Mouse (Mus musculus) urinary bladder, postnatal 4 days (tissue): Measurements from ENCODE around the gene Htr6.

Experiments
- DNase-seq, 2 experiments: peaks; one replicate each; pipeline ENCODE4 v3.0.0; 2021 to 2022; ENCODE audit warnings: low spot score in 2 of 2

Htr6 gene

DNA sequence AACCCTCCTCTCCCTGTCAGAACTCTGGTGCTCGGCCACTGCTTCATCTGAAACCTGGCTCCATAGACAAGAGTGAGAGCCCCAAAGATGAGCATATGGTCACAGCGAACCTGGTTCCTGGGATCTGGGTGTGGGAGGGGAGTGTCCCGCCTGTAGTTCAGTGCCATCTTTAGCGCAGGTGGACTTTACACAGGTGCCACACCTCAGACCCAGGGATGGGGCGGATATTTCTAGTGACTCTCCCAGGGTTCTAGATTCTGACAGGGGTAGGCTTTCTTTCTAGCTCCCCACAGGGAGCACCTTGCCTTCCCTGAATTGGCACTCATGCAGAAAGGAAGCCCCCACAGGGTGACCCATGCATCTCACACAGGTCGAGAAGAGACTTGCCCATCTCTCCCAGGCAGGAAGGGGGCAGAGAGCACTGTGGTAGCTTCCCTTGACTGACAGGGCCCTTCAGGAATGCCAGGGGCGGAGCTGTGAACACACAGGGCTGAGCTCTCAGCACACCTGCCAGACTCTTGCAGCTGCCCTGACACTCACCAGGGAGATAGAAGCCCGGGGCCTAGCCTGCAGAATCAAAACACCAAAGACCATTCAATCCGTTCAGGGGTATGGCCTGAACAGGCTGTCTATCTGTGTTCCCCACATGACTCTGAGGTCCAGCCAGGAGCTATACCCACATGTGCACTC is 13.8 kb upstream of the Htr6 start:
- no peak for DNase-seq

DNA sequence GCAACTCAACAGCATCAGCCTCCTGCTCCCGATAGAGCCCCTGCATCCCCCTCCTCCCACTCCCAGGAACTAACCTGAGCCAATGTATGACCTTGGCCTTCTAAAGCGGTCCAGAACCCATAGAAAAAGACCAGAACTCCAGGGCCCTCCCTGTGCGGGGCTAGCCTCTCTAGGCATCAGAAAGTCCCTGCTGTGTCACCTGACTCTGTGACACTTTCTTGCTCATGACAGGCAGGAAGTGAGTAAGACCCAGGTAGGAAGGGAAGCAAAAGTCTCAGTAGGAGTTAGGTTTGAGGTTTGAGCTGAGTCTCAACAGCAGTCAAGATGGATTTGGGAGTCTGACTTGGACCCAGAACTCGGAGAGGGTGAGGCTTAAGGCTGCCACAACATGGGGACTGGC is 11.6 kb upstream of the Htr6 start:
- no peak for DNase-seq

DNA sequence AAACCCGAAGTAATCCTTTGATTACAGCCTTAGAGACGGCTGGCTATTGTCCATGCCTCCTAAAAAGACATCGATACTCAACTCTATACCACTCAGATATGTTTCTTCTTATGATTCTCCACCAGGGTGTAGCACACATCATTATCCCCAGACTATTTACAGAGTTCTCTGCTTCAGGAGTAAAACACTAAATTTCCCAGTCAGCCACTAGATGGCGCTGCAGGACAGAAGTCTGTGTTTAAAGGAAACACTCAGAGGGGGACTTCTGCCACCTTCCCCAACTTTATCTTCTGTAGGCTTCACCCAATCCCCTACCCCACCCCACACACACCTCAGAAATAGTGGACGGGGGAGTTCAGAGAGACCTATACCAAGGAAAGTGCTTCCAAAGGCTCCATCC is 10.7 kb upstream of the Htr6 start:
- peak; percentile 76 to 89 for DNase-seq

DNA sequence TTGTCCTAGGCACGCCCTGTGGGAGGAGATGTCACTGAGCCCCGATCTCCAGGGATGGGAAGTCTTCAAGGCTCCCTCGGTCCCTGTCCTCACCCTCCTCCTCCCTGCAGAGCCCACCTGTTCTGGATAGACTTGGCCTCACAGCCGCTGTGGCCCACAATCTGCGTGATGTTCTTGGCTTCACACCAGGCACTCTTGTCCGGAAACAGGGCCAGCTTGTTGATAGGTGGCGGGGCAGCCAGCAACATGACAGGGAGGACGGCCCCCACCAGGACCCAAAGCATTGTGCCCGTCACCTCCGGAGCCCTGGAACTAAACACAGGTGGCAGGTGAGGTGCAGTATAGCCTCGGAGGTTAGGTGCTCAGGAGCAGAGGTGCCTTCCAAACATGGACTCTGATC is 10.0 kb upstream of the Htr6 start:
- no peak for DNase-seq

DNA sequence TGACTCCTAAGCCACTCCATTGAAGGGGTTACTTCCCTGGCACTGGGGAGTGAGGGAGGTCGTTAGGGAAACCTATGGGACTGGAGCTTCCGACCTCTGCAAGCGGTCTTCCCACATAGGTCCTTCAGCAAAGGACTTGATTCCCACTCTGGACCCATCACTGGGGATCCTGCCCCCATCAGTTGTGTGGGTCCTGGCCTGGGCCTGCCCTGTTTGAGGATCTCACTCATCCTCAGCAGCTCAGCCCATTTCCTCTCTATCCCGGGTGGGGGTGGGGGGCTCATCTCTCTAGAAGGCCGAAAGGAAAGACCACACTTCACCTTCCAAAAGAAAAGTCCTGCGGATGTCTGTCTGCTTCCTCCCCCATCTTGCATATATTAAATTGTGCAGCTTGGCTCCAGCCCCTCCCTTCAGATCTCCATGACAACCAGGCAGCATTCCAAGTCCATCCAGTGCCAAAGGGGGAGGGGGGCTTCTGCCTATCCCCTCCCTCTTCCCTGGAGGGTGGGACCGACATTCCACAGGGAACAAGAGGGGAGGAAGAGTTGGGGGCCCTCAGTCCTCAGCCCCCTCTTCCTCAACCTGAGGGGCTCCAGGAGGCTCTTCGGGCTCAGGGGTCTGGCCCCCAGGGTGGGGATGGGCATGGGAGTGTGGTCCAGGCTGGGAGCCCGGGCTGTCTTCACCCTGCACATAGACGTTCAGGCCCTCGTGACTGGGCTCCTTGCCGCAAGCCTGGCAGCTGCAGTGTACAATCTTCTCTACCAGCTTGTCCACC is 7.6 kb upstream of the Htr6 start:
- DNase-seq = no peak

DNA sequence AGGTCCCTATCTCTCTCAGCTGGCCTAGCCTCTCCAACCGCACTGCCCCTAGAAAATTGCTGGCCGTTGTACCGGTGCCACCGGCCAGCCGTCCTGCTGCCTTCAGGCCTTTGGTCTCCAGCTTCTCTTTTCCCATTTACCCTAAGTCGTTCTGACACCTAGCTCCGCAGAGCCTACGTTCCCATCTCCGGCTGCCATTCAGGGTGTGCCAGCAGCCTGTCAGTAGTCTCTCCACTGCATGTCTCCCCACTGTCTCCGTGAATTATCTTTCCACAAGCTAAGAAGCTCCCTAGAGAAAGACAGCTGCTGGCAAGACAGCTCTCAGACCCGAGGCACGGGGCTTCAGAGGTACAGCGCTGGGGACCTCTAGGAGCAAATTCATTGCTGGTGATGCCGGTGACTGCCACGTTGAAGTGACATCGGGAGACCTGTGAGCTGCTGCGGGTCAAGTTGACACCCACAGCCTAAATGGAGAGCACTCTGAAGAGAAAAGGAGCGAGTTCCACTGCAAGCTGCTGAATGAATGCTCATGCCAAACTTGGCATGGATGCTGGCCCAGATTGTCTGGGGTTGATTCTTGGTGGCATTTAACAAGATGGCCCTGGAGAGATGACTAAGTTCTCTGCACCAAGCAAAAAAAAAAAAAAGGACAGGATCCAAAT is 6.0 kb upstream of the Htr6 start:
- DNase-seq = no peak

DNA sequence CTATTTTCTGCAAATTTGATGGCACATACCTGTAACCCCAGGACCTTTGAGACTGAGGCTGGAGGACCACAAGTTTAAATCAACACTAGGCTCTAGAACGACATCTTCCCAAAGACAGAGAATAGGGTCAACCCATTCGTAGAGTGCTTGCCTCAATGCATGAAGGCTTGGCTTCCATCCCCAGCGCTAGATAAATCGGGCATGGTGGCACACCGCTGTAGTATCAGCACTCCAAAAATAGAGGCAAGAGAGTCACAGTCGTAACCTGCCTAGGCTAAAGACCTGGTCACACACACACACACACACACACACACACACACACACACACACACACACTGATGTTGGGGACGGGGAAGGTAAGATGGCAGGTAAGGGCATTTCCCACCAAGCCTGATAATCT is 4.9 kb upstream of the Htr6 start:
- no peak for DNase-seq

DNA sequence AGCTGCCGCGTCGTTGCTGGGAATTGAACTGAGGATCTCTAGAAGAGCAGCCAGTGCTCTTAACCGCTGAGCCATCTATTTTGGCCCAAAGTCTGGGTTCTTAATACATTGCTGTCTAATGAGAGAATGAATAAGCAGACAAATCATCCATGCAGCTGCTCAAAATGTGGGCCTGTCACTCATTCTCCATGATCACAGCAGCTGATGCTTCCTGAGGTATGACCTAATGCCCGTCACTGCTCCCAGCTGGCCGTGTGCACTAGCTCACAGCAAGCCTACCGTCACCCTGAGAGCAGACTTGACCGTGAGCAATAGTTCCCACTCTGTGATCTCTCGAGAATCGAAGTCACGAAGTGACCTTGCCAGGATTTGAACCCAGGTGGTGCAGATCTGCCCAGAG is 4.1 kb upstream of the Htr6 start:
- no peak for DNase-seq

DNA sequence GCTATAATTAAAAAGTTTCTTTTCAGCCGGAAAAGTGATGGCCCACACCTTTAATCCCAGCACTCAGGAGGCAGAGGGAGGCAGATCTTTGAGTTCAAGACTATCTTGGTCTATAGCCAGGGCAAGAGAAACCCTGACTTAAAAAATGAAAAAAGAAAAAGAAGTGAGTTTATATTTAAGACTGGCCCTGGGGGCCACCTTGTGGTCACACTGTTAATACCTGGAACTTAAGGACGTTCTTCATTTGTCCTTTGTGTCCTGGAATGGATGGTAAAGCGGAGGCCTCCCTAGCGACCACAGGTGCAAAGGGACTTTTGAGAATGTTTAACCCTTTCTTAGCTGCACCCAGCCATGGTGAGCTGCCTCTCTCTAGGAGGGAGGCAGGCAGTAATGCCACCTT is 3.4 kb upstream of the Htr6 start:
- DNase-seq = no peak

DNA sequence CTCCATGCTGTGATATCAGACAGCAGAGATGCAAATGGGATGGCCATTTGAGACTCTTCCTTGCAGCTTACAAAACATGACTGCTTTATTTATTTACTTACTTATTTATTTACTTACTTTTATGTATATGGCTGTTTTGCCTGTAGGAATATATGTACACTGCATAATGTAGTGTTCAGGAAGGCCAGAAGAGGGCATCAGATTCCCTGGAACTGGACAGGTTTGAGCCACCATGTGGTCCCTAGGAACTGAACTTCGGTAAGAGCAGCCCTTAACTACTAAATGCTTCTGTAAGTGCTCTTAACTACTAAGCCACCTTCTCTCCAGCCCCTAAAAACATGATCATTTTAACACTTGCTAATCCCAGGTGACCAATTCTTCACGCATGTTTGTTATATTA is 2.9 kb upstream of the Htr6 start:
- no peak for DNase-seq

DNA sequence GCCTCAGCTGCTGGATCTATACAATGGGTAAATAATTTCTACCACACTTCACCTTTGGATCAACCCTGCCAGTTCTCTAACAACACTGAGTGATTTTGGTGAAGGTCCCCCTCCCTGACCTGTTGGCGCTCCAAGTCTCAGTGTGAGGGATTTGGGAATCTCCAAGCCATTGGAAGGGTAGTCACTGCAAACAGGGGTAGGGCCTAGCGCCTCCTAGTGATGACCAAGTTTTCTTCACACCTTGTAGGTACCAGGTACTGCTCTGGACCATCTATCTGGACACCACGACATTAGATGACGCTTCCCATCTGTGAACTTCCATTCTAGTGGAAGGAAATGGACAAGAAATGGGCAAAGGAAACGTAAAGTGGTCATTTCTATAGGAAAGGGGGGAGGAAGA is 545 bp upstream of the Htr6 start:
- DNase-seq = no peak

DNA sequence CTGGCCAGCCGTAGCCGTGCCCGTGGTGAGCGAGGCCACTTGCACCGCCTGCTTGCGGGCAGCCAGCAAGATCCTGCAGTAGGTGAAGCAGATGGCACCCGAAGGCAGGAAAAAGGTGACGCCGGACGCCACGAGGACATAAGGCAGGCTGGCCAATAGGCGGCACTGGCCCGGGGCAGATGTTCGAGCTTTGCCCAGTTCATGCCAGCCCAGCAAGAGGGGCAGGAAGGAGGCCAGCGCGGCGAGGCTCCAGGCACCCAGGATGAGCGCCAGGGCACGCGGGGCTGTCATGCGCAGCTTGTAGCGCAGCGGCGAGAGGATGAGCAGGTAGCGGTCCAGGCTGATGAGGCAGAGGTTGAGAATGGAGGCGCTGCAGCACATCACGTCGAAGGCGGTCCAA is 1.3 kb downstream of the Htr6 start:
- no peak for DNase-seq

DNA sequence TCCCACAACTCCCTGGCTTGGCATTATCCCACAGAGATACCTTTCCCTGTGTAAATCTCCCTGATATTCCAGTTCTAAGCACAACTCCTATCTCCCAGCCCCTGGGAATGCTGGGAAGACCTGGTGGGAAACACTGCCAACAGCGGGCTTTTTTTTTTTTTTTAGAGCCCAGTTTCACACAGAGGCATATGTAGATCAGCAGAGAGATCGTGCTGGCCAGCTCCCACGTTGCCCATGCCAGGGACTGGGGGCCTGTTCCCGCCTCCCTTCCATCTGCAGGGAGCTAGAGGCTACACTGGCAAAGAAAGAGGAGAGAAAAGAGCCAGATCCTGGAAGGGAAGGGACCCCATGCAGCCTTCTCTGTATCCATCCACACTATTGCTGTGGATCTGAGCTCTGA is 7.1 kb downstream of the Htr6 start:
- no peak for DNase-seq

DNA sequence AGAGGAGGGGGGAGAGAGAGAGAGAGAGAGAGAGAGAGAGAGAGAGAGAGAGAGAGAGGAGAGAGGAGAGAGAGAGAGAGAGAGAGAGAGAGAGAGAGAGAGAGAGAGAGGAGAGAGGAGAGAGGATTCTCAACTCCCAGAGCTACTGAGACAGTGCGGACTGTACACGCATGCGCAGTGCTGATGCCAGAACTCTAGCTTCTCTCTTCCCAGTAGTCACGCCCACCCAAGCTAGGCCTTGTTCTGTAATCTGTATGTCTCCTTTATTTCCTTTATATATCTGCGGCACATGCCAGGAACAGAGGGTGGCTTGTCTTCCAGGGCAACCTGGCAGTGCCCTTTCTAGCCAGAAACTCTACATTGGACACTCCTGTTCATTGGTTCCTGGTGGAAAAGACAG is 10.5 kb downstream of the Htr6 start:
- DNase-seq = no peak

DNA sequence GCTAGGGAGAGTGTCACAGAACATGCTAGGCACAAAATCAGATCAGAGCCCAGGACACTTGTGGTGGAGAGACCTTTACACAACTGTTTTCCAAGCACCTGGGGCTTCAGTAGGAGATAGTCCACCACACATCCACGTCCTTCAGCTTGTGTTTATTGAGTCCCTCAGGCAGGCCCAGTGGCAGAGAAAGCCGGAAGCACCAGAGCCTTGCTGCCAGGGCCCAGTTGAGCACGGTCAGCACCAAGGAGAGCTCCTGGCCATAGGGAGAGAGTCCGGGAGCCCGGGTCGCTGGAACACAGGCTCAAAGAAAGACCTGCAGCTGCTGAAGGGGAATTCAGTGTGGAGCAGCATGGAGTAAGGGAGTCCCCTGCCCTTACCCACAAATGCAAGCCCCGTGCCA is 15.8 kb downstream of the Htr6 start:
- peak in 1 of 2 experiments; percentile 74 for DNase-seq

DNA sequence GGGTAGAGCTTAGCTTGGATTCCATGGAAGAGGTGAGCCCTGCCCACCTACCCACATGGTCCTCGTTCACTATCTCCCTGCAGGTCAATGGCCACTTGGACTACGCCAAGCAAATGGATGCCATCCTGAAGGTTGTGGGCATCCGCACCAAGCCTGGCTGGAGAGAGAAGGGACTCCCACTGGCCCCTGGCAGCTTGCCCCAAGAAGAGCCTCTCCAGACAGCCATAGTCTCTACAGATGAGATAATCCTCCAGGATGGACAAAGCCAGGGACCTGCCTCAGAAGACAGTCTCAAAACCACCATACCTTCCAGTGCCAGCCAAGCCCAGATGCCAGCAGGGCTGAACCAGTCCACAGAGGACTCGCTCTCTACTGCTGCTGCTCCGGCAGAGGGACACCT is 17.3 kb downstream of the Htr6 start:
- no peak for DNase-seq

DNA sequence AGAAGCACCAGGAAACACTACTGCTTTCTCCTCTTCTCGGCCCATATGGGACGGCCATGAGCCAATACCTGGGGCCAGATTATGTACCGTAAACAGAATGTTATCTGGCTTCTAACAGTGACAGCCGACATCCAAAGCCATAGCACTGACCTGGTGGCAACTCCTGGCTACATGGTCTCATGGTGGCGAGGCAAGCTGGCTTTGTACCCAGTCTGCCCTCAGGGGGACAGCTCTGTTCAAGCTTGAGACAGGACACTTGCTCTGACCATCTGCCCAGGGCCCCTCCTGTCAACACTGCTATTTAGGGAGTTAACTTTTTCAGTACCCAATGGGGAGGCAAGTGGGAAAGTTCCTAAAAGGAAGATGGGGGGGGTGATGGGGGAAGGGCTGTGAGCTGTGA is 18.1 kb downstream of the Htr6 start:
- no peak for DNase-seq

DNA sequence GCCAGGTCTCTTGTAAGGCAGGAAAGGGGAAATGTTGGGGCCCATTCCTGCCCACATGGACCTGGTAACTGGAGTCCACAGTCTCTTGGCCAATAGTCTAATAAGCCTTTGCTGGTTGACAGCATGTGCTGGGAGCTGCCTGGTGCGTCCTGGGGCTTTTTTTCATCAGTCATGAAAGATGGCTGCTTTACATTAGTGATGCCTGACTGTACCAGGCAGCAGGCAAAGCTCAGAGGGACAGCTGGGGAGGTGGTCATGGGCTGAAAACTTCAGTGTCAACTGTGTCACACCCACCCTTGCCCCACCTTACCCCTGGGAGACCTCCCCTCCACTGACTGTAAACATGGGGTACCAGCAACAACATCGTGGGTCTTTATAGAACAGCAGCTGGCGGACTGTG is 19.6 kb downstream of the Htr6 start:
- no peak for DNase-seq

DNA sequence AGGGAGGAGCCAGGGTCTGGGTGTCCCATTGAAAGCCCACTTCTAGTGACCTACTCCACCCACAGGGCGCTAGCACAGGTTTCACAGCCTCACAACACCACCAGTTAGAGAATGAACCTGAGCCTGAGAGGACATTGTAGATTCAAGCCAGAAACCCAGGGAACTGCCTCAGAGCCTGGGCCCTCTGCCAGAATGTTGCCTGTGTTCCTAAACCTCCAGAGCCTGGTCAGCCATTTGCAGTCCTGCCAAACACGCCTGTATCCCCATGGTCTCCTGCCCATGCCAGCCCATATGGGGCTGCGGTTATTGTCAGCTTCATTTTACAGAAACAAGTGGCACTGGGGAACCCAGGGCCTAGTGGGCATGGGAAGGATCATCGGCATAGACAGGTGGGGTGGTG is 20.0 kb downstream of the Htr6 start:
- DNase-seq = no peak

DNA sequence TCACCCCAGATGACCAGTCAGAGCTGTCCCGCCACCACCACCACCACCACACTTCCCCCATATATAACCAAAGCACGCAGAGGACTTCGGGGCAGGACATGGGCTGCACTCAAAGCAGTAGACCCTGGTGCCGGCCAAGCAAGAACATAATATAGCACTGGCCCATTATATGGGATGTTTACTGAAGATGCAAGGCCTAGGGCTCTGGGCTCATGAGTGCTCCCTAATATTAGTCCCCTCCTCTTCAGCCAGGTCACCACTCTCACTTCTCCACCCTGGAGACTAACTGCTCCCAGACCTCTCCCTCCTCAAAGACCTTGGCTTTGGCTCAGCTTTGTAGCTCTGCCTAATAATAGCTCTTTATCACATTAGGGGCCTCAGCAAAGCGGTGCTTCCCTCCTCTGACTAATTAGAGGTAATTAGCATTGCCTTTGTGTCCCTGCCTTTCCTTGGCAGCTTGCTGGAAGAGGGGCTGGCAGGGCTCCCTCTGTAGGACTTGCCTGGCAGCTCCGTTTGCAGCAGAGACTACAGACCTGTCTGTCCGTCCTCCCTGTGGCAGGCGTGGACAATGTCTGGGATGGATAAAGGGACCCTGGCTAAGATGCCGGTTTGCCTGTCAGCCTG is 21.0 kb downstream of the Htr6 start:
- no peak for DNase-seq

DNA sequence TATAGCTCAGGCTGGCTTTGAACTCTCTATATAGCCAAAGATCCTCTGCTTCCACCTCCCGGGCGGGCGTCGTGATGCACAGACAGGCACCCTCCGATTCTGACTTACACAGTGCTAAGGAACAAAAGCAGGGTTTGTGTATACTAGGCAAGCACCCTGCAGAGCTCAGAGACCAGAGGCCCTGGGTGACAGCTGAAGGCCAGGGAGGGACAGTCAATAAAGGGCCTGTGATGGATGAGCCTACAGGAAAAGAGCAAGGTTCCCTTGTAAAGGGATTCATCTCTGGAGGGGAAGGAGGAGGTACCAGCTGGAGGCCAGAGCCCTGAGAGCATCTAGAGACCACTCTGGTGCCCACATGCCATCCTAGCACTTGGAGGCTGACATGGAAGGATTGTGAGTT is 22.0 kb downstream of the Htr6 start:
- DNase-seq = no peak

DNA sequence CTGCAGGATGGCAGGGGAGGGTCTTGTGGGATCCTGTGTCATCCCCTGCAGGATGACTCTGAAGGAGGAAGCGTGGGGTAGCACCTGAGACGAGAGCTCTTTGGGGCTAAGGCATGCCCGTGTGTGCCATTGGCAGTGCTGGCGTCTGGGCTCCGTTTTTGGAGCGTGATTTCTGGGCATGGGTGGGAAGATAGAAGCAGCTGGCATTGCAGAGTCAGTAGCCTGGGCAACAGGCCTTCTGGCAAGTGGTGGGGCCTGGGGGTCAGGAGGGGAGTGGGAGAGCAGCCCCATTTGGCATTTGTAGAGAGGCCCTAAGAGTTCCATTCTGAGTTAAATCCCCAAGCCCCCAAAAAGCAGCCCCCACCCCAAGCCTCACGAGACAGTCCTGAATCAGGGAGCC is 22.6 kb downstream of the Htr6 start:
- no peak for DNase-seq

DNA sequence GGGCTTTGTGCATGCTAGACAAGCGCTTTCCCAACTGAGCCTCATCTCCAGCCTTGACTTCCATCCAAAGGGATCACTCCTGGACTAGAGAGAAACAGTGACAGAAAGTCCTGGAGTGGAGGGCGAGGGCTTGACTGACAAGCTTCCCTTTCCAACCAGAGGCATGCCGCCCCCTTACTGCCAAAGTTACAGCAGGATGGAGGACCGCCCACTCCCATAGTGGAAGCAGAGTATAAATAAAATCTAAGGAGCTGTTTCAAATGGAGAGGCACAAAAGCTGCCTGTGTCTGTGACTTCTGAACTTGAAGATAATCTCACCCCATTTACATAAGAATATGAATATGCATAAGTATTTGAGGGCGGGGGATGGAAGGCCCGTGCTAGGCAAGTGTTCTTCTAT is 26.9 kb downstream of the Htr6 start:
- no peak for DNase-seq
